Mouse (Mus musculus): ENCODE measurements around the gene Sgsm2. TPM values are rescaled to one million over a fixed set of nuclear protein-coding genes. Genes with fewer than 3 reads are reported as not detected.
"Not testable (repeated sequence)": the region's sequence is repeated elsewhere in the genome, so short reads cannot be mapped to it uniquely, and the experiment has no call there.

Gene Sgsm2
- total RNA-seq, 2 experiments from 2014 or later, result 88.1 to 89.4 TPM

GRCm38 (mm10) chr11:74828404-74828931, 68.4 kb downstream of the Sgsm2 start:
- DNase-seq, result no peak

GRCm38 (mm10) chr11:74827791-74828403, 69.0 kb downstream of the Sgsm2 start:
- no peak for DNase-seq

- DNase-seq, result no peak
Measured at GRCm38 (mm10) chr11:74826702-74827101, 70.2 kb downstream of the Sgsm2 start.

- DNase-seq, result no peak
Measured at GRCm38 (mm10) chr11:74826151-74826550, 70.7 kb downstream of the Sgsm2 start.

GRCm38 (mm10) chr11:74822746-74823440, 74.0 kb downstream of the Sgsm2 start:
- no peak for DNase-seq

GRCm38 (mm10) chr11:74821463-74821862, 75.4 kb downstream of the Sgsm2 start:
- no peak for DNase-seq

GRCm38 (mm10) chr11:74820921-74821320, 75.9 kb downstream of the Sgsm2 start:
- DNase-seq, result no peak

- no peak for DNase-seq
Measured at GRCm38 (mm10) chr11:74815795-74816194, 81.1 kb downstream of the Sgsm2 start.

GRCm38 (mm10) chr11:74811538-74811937, 85.3 kb downstream of the Sgsm2 start:
- no peak for DNase-seq

- not testable (repeated sequence) for DNase-seq
Measured at GRCm38 (mm10) chr11:74811027-74811426, 85.8 kb downstream of the Sgsm2 start.

GRCm38 (mm10) chr11:74810134-74810533, 86.7 kb downstream of the Sgsm2 start:
- no peak for DNase-seq

- no peak for DNase-seq
Measured at GRCm38 (mm10) chr11:74808251-74808853, 88.5 kb downstream of the Sgsm2 start.

GRCm38 (mm10) chr11:74807246-74807882, 89.5 kb downstream of the Sgsm2 start:
- DNase-seq, result no peak

GRCm38 (mm10) chr11:74804081-74804627, 92.7 kb downstream of the Sgsm2 start:
- DNase-seq, result no peak

GRCm38 (mm10) chr11:74800658-74801057, 96.2 kb downstream of the Sgsm2 start:
- DNase-seq, result no peak

Small RNA genes lying within 50 kb of the gene (microRNA-seq; reads per million reads assigned to microRNA genes)
- gene Mir6926, result 1.1 to 2.4 reads per million in 2 experiments

Other genes with a start within 250 kb of the Sgsm2 start
- 10 to 100 TPM; 66.9 to 70.0 TPM for gene Cluh, start 247.6 kb downstream of the Sgsm2 start, total RNA-seq (2021)
- 100 to 1,000 TPM; 398 to 402 TPM for gene Pafah1b1, start 172.4 kb downstream of the Sgsm2 start, total RNA-seq (2021)
- 10 to 100 TPM; 30.7 to 36.0 TPM for gene Mettl16, start 126.2 kb downstream of the Sgsm2 start, total RNA-seq (2021)
- gene Mnt, start 66.1 kb downstream of the Sgsm2 start, total RNA-seq (2021), result 10 to 100 TPM; 28.3 to 30.5 TPM
- 10 to 100 TPM; 33.3 to 34.4 TPM for gene Tsr1, start 1.0 kb upstream of the Sgsm2 start, total RNA-seq (2021)
- gene Smg6, start 28.8 kb upstream of the Sgsm2 start, total RNA-seq (2021), result 10 to 100 TPM; 33.7 to 34.4 TPM
- gene Srr, start 28.9 kb upstream of the Sgsm2 start, total RNA-seq (2021), result 10 to 100 TPM; 95.7 to 99.8 TPM

Data from layer of hippocampus, postnatal 36 days (tissue).